ENCODE assay signal across 8 mouse cellular contexts in genomic region chr3:30508930-30509910, GRCm38 (mm10). TPM values are rescaled to one million over a fixed set of nuclear protein-coding genes. Genes with fewer than 3 reads are reported as not detected.
A peak's percentile ranks its signal among the peaks of the same experiment; 100 is the strongest.
DNase-seq lines count a peak whose midpoint lies in the region; ATAC-seq and TF ChIP-seq lines count a peak whose summit lies in the region.

No protein-coding gene starts in this region.

- peak overlapping the region; percentile 80 for H3K9ac ChIP-seq in heart, embryonic 14.5 days (ENCODE audit: low read length)
- peak overlapping the region; percentile 82 for H3K9ac ChIP-seq in kidney, embryonic 15.5 days
- H3K9ac ChIP-seq in stomach, postnatal 0 days (ENCODE audit: low read length), result peak overlapping the region; percentile 83

- H3K9me3 ChIP-seq in heart, embryonic 14.5 days (ENCODE audit: control insufficient read depth, low read length), result no peaks in the 10 kb centered on the region
- H3K9me3 ChIP-seq in kidney, embryonic 15.5 days (replicated peaks), result no peaks in the 10 kb centered on the region
- H3K9me3 ChIP-seq in stomach, postnatal 0 days (ENCODE audit: control insufficient read depth, low read length), result no peaks in the 10 kb centered on the region

- no peaks in the 10 kb centered on the region for H3K36me3 ChIP-seq in heart, embryonic 14.5 days (ENCODE audit: control insufficient read depth, insufficient read depth, low read length)
- no peaks in the 10 kb centered on the region for H3K36me3 ChIP-seq in kidney, embryonic 15.5 days
- no peaks in the 10 kb centered on the region for H3K36me3 ChIP-seq in stomach, postnatal 0 days (ENCODE audit: control insufficient read depth, insufficient read depth, low read length)

- H3K27me3 ChIP-seq in heart, embryonic 14.5 days (ENCODE audit: control insufficient read depth, insufficient read depth, low read length), result peaks cover 56% of the 10 kb centered on the region
- H3K27me3 ChIP-seq in kidney, embryonic 15.5 days, result peaks cover 63% of the 10 kb centered on the region
- no peaks in the 10 kb centered on the region for H3K27me3 ChIP-seq in stomach, postnatal 0 days (ENCODE audit: control insufficient read depth, insufficient read depth, low read length)

- peak overlapping the region; percentile 69 to 71 for H3K4me3 ChIP-seq in heart, embryonic 14.5 days (ENCODE audit: control insufficient read depth in 1 of 2, insufficient read depth in 1 of 2, low read depth in 1 of 2, low read length in 2 of 2)
- peak overlapping the region; percentile 69 for H3K4me3 ChIP-seq in kidney, embryonic 15.5 days (replicated peaks)
- peak overlapping the region; percentile 70 for H3K4me3 ChIP-seq in stomach, postnatal 0 days (ENCODE audit: low read depth, low read length)

- 1% methylated on average over 47 of the region's 55 CpGs for WGBS in heart, embryonic 14.5 days
- WGBS in kidney, embryonic 15.5 days, result under 1% methylated on average over 45 of the region's 55 CpGs
- under 1% methylated on average over 40 of the region's 55 CpGs for WGBS in stomach, postnatal 0 days

- no peak for TF ChIP-seq EP300 in stomach, postnatal 0 days (optimal IDR thresholded peaks at IDR 0.05)

- H3K4me2 ChIP-seq in heart, embryonic 14.5 days (ENCODE audit: low read length), result peak overlapping the region; percentile 94
- peak overlapping the region; percentile 89 for H3K4me2 ChIP-seq in kidney, embryonic 15.5 days
- H3K4me2 ChIP-seq in stomach, postnatal 0 days (replicated peaks; ENCODE audit: low read depth), result peak overlapping the region; percentile 80

- peak; percentile 15 for DNase-seq in adrenal gland, adult 2 months
- DNase-seq in adrenal gland, postnatal 4 days (ENCODE audit: low spot score in 2 of 2), result no peak
- peak; percentile 87 for DNase-seq in embryo, embryonic 9.5 days (ENCODE audit: extremely low spot score)
- DNase-seq in lung, postnatal 10 days, result peak; percentile 72
- peak; percentile 88 for DNase-seq in stomach, postnatal 0 days (ENCODE audit: low spot score)
- DNase-seq in B cell, adult 2 months, result no peak

- H3K27ac ChIP-seq in heart, embryonic 14.5 days (replicated peaks in 1 of 2; ENCODE audit: control insufficient read depth in 1 of 2, insufficient read depth in 1 of 2, low read depth in 2 of 2, low read length in 2 of 2), result peak overlapping the region; percentile 90 to 91
- H3K27ac ChIP-seq in kidney, embryonic 15.5 days, result peak overlapping the region; percentile 97
- H3K27ac ChIP-seq in stomach, postnatal 0 days (replicated peaks), result peak overlapping the region; percentile 96

- peak; percentile 38; the same call in 1 of the 2 replicates for TF ChIP-seq CTCF in stomach, postnatal 0 days (IDR thresholded peaks at IDR 0.05; ENCODE audit: low read depth)

- ATAC-seq in heart, embryonic 14.5 days (ENCODE audit: insufficient number of reproducible peaks, insufficient read depth, low FRiP score, low read depth), result peak; percentile 22
- ATAC-seq in kidney, embryonic 15.5 days (replicated peaks; ENCODE audit: low FRiP score), result peak; percentile 27
- peak; percentile 27 for ATAC-seq in stomach, postnatal 0 days (ENCODE audit: low FRiP score, low TSS enrichment)

- peaks cover 7 to 14% of the 10 kb centered on the region in 2 experiments for H3K4me1 ChIP-seq in heart, embryonic 14.5 days (ENCODE audit: control insufficient read depth in 2 of 2, insufficient read depth in 2 of 2, low read length in 2 of 2)
- H3K4me1 ChIP-seq in kidney, embryonic 15.5 days, result peaks cover 65% of the 10 kb centered on the region
- H3K4me1 ChIP-seq in stomach, postnatal 0 days (replicated peaks; ENCODE audit: control insufficient read depth, insufficient read depth), result no peaks in the 10 kb centered on the region

RNA-seq across cellular contexts. Expression of gene Mecom, which starts 38.6 kb away (rescaled TPM):
- total RNA-seq in adrenal gland, adult 2 months (2021), result 10 to 100 TPM in 1 of 2 experiments, 1 to 10 TPM in 1; 4.4 to 10.7 TPM
- polyA plus RNA-seq in adrenal gland, adult 2 months (2012; rRNA removed), result 0.52 and 0.55 TPM in 2 replicates
- 10 to 100 TPM; 14.7 to 41.9 TPM for total RNA-seq in adrenal gland, postnatal 4 days (2021)
- polyA plus RNA-seq in heart, embryonic 14.5 days (2014; fragmentation: Nextera tagmentation; extraction: Ambion mirVana), result 23.0 and 24.1 TPM in 2 replicates
- 66.4 and 72.7 TPM in 2 replicates for polyA plus RNA-seq in kidney, embryonic 15.5 days (2015; fragmentation: Nextera tagmentation; extraction: Ambion mirVana)
- polyA plus RNA-seq in stomach, postnatal 0 days (2015; fragmentation: Nextera tagmentation; extraction: Ambion mirVana), result 25.7 and 27.9 TPM in 2 replicates

Comparison
In these comparisons a context has a peak if more than half of its experiments do, and no peak if none do; other contexts are left out.
1. DNase-seq: peak in adrenal gland, adult 2 months (single experiment), embryo, embryonic 9.5 days (single experiment), lung, postnatal 10 days (single experiment) and stomach, postnatal 0 days (single experiment); none in adrenal gland, postnatal 4 days (0 of 2) and B cell, adult 2 months (0 of 2).
2. RNA of gene Mecom, which starts 38.6 kb away (polyA plus RNA-seq): 66.4 to 72.7 TPM in kidney, embryonic 15.5 days, 25.7 to 27.9 TPM in stomach, postnatal 0 days and 23.0 to 24.1 TPM in heart, embryonic 14.5 days; 0.52 to 0.55 TPM in adrenal gland, adult 2 months; every median in the first group is over 10 times any median in the second.
3. Peak in every context shown above with its lines, with median percentiles within 50 percentile points of each other: ATAC-seq, H3K27ac ChIP-seq, H3K4me2 ChIP-seq, H3K4me3 ChIP-seq and H3K9ac ChIP-seq.